Mouse (Mus musculus): Measurements from ENCODE around the gene Ttll8. TPM values are rescaled to one million over a fixed set of nuclear protein-coding genes. Genes with fewer than 3 reads are reported as not detected.

Gene Ttll8
- polyA plus RNA-seq, 1 experiment from 2014 or later, result not detected

- H3K27ac ChIP-seq, result no peak overlapping the region
- ATAC-seq, result peak; percentile 48; the same call in 1 of the 2 replicates
- no peak overlapping the region for H3K9ac ChIP-seq
- H3K4me2 ChIP-seq, result peak overlapping the region; percentile 42
- H3K27me3 ChIP-seq, result 0 out of 2 replicates have a peak, but pooled peaks cover 2% of the 10 kb centered on the region
- no peaks in the 10 kb centered on the region for H3K9me3 ChIP-seq (replicated peaks)
- H3K36me3 ChIP-seq (ENCODE audit: poor library complexity, severe bottlenecking), result no peaks in the 10 kb centered on the region
- 10% methylated on average over 28 of the region's 28 CpGs for WGBS
- H3K4me1 ChIP-seq, result no peaks in the 10 kb centered on the region; the same call in 1 of the 2 replicates
- no peak overlapping the region for H3K4me3 ChIP-seq
These were observed 77.8 kb downstream of the Ttll8 start for GRCm38 (mm10) chr15:88876155-88877020.

DNA sequence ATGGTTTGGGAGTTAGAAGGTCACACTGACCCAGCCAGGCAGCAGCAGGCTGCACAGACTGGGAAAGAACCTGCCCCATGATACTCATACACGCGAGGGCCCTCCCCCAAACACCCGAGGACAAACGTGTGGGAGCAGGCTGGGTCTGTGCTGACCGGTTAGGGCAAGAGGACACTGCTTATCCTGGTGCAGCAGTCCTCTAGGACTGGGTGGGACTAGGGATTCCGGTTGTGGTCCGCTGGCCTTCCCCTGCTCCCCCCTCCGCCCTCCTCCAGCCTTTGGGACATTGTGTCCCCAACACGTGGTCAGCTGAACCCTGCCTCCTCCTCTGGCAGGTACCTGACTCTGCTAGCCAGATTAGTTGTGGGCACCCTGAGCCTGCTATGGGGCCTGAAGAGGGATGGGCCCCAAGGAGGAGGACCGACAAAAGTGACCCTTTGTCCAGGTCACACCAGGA is 78.6 kb downstream of the Ttll8 start:
- Histone ChIP-seq H3K36me3 (ENCODE audit: poor library complexity, severe bottlenecking) (no peaks in the 10 kb centered on the region), H3K9me3 (replicated peaks) (no peaks in the 10 kb centered on the region), H3K4me3 (no peak overlapping the region), H3K9ac (no peak overlapping the region), H3K27me3 (0 out of 2 replicates have a peak, but pooled peaks cover 2% of the 10 kb centered on the region), H3K27ac (no peak overlapping the region), H3K4me2 (peak overlapping the region; percentile 42; the same call in 1 of the 2 replicates), H3K4me1 (no peaks in the 10 kb centered on the region; the same call in 1 of the 2 replicates)
- 23% methylated on average over 10 of the region's 10 CpGs for WGBS
- no peak for ATAC-seq

DNA sequence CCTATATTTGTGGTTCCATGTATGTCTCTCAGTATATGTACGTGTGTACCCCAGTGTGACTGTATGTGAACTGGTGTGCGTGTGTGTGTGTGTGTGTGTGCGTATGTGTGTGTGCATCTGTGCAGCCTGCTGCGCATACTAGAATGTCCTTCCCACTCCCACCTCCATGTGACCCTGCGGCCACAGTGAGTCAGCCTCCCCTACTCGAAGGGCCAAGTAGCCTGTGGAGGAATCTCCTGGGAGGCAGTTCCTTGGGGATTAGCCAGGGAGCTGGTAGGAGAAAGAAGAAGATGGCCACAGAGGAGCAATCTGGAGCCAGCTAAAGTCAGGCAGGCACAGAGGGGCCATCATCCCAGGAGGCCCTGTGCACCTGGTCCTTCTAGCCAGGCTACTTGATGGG is 79.7 kb downstream of the Ttll8 start:
- no peak overlapping the region for H3K27ac ChIP-seq
- ATAC-seq, result no peak
- H3K4me1 ChIP-seq, result no peaks in the 10 kb centered on the region; the same call in 1 of the 2 replicates
- H3K9ac ChIP-seq, result no peak overlapping the region
- 0 out of 2 replicates have a peak, but pooled peaks cover 2% of the 10 kb centered on the region for H3K27me3 ChIP-seq
- no peak overlapping the region for H3K4me2 ChIP-seq
- 87% methylated on average over 6 of the region's 6 CpGs for WGBS
- no peaks in the 10 kb centered on the region for H3K36me3 ChIP-seq (ENCODE audit: poor library complexity, severe bottlenecking)
- no peak overlapping the region for H3K4me3 ChIP-seq
- no peaks in the 10 kb centered on the region for H3K9me3 ChIP-seq (replicated peaks)

DNA sequence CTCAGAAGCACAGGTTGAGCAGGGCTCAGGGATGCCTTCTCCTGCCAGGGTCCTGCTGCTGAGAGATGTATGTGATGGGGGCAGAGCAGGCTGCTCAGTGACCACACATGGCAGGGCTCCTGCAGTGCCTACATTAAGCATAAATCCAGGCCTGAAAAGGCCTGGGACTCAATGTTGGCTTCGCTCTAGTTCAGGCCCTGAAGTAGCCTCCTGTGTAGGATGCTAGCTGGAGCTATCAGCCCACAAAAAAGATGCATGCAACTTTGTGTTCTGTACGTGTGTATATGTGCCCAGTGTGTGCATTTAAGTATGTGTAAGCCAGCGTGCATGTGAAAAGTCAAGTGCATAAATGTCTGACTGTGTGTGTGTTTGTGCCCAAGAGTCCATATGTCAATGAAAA is 80.2 kb downstream of the Ttll8 start:
- H3K27me3 ChIP-seq, result 0 out of 2 replicates have a peak, but pooled peaks cover 2% of the 10 kb centered on the region
- H3K4me1 ChIP-seq, result no peaks in the 10 kb centered on the region; the same call in 1 of the 2 replicates
- no peak overlapping the region for H3K27ac ChIP-seq
- H3K9ac ChIP-seq, result no peak overlapping the region
- 87% methylated on average over 3 of the region's 3 CpGs for WGBS
- no peak for ATAC-seq
- no peaks in the 10 kb centered on the region for H3K9me3 ChIP-seq (replicated peaks)
- no peak overlapping the region for H3K4me3 ChIP-seq
- H3K4me2 ChIP-seq, result no peak overlapping the region
- H3K36me3 ChIP-seq (ENCODE audit: poor library complexity, severe bottlenecking), result no peaks in the 10 kb centered on the region

DNA sequence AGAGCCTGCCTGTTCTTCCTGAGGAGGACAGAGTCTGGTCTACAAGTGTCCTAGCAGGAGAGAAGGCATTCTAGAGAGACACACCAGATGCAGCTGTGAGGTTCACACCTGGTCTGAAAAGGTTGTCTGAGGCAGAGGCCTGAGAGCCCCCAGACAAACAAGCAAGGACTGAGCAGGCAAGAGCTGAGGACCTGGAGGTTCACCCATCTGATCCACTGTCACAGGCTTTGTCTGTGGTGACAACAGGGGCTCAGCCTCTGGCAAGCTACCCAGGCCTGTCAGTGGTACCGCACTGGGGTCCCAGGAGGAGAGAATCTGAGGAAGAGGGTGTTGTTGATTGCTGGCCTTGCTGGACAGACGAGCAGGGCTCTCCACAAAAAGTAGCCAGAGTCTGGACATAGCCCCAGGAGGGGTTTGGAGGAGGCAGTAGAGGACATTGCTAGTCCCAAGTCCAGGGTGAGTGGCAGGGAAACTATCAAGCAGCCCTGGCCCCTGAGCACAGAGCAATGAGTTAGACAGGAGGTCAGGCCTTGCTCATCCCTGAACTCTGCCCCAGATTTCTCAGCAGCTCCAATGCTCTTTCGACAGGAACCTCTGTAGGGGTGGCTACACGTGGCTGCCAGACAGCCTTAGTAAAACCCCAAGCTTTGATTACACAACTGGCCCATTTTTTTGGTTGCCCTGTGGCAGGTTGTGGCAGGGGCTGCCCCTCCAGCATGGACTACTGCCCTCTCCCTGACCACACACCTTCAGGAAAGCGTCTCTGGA is 83.6 kb downstream of the Ttll8 start:
- WGBS, result 75% methylated on average over 5 of the region's 5 CpGs
- H3K9ac ChIP-seq, result no peak overlapping the region

GRCm38 (mm10) chr15:88868024-88868742 is 86.0 kb downstream of the Ttll8 start:
- no peak overlapping the region for H3K9ac ChIP-seq
- WGBS, result 97% methylated on average over 6 of the region's 6 CpGs
- H3K9me3 ChIP-seq (replicated peaks), result no peaks in the 10 kb centered on the region
- ATAC-seq, result no peak
- no peak overlapping the region for H3K27ac ChIP-seq
- H3K36me3 ChIP-seq (ENCODE audit: poor library complexity, severe bottlenecking), result peaks cover 34% of the 10 kb centered on the region
- H3K4me3 ChIP-seq, result no peak overlapping the region
- H3K4me1 ChIP-seq, result peaks cover 24% of the 10 kb centered on the region
- no peaks in the 10 kb centered on the region for H3K27me3 ChIP-seq
- H3K4me2 ChIP-seq, result no peak overlapping the region

More for the DNA sequence above, 83.6 kb downstream of the Ttll8 start:
- Histone ChIP-seq H3K4me2 (no peak overlapping the region), H3K27me3 (no peaks in the 10 kb centered on the region), H3K27ac (no peak overlapping the region), H3K9me3 (replicated peaks) (no peaks in the 10 kb centered on the region), H3K4me1 (0 out of 2 replicates have a peak, but pooled peaks cover 6% of the 10 kb centered on the region), H3K4me3 (no peak overlapping the region), H3K36me3 (ENCODE audit: poor library complexity, severe bottlenecking) (peaks cover 18% of the 10 kb centered on the region)
- no peak for ATAC-seq

DNA sequence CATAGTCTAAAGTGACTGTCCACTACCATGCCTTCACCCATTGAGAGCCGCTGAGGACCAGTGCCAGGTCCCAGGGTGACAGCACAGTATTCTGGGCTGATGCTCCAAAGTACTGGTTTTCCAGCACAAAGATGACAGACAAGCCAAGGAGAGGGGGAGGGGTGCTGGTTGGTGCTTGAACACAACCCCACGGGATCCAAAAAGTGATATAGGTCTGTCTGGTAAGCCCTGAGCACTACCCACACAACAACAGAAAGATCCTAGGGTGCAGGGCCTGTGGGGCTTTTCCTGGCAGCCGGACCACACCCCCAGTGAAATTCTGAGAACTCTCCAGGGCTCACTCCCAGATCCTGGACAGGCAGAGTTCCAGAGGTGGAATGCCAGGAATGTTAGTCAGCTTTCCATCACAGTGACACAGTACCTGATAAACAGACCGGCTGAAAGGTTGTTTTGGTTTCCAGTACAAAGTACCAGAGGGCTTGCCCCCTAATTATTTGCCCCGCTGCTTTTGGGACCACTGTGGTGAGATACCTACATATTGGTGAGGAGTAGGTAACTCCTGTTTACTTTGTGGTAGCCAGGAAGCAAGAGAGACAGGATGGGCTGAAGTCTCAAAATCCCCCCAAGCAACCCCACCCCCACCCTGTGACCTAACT is 86.7 kb downstream of the Ttll8 start:
- no peaks in the 10 kb centered on the region for H3K9me3 ChIP-seq (replicated peaks)
- H3K27ac ChIP-seq, result no peak overlapping the region
- no peak overlapping the region for H3K4me3 ChIP-seq
- H3K4me2 ChIP-seq, result no peak overlapping the region
- WGBS, result 38% methylated on average over 5 of the region's 5 CpGs
- H3K36me3 ChIP-seq (ENCODE audit: poor library complexity, severe bottlenecking), result peaks cover 34% of the 10 kb centered on the region
- H3K9ac ChIP-seq, result no peak overlapping the region
- H3K4me1 ChIP-seq, result peaks cover 29% of the 10 kb centered on the region
- H3K27me3 ChIP-seq, result no peaks in the 10 kb centered on the region
- ATAC-seq, result no peak

DNA sequence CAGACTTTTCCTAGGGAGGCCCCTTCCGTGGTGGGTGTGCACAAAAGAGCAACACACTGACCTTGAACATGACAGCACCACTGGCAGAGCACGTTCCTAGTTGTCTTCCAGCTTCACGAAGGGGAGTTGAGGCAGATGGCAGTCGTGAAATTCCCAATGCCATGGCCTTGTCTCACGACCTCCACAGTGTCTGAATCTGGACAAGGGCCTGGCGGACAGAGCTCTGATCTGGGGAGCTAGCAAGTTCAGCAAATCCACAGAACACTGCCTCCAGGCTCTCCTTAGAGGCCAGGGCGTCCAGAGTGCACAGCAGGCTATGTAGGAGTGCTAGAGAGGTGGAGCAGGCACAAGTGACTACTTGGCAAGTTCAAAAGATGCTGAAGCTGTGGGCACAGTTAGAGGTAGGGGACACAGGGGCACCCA is 87.3 kb downstream of the Ttll8 start:
- Histone ChIP-seq H3K27ac (no peak overlapping the region), H3K9ac (no peak overlapping the region), H3K9me3 (replicated peaks) (no peaks in the 10 kb centered on the region), H3K27me3 (no peaks in the 10 kb centered on the region), H3K4me2 (no peak overlapping the region), H3K4me3 (no peak overlapping the region), H3K36me3 (ENCODE audit: poor library complexity, severe bottlenecking) (peaks cover 34% of the 10 kb centered on the region), H3K4me1 (peaks cover 29% of the 10 kb centered on the region)
- ATAC-seq, result no peak
- WGBS, result 62% methylated on average over 7 of the region's 7 CpGs

DNA sequence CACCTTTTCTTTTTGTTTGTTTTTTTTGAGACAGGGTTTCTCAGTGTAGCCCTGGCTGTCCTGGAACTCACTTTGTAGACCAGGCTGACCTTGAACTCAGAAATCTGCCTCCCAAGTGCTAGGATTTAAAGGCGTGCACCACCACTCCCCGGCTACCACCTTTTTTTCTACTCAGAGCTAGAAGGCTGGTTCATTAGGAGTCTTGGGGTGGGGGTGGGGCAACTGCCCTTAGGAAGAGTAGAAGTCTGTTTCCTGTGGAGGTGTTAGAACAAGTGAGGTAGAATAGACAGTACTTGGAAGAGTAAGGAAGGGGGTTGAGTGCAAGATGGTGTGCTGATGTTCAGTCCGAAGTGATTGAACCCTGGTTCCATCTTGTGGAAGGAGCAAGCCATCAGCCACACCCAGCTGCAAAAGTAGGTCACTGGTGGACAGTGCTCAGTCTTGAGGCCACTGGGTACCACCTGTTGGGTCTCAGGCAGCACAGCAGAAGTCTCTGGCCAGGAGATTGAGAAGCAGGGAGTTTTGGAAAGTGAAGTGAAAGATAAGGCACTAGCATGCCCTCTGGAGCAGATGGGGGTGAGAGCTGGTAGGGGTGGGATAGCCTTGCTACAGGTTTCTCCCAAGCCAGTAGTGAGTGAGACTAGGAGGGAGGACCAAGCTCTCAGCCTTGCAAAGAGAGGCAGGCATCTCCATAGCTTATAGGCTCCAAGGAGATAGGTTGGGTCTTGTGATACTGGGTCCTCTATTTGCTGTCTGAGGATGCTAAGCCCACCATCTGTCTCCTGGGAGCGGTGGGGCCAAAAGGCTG is 88.1 kb downstream of the Ttll8 start:
- Histone ChIP-seq H3K4me1 (peaks cover 35% of the 10 kb centered on the region), H3K9me3 (replicated peaks) (no peaks in the 10 kb centered on the region), H3K4me3 (no peak overlapping the region), H3K9ac (no peak overlapping the region), H3K27me3 (no peaks in the 10 kb centered on the region), H3K27ac (no peak overlapping the region), H3K4me2 (no peak overlapping the region), H3K36me3 (ENCODE audit: poor library complexity, severe bottlenecking) (peaks cover 34% of the 10 kb centered on the region)
- no peak for ATAC-seq
- WGBS, result 87% methylated on average over 4 of the region's 4 CpGs

GRCm38 (mm10) chr15:88865061-88865460 is 89.2 kb downstream of the Ttll8 start:
- no peaks in the 10 kb centered on the region for H3K27me3 ChIP-seq
- H3K9me3 ChIP-seq (replicated peaks), result no peaks in the 10 kb centered on the region
- H3K4me2 ChIP-seq, result peak overlapping the region; percentile 92
- H3K36me3 ChIP-seq (ENCODE audit: poor library complexity, severe bottlenecking), result peaks cover 34% of the 10 kb centered on the region
- H3K9ac ChIP-seq, result no peak overlapping the region
- H3K4me1 ChIP-seq, result peaks cover 35% of the 10 kb centered on the region
- H3K4me3 ChIP-seq, result 0 out of 2 replicates have a peak overlapping the region, but pooled peaks have one; percentile 92
- WGBS, result 94% methylated on average over 14 of the region's 14 CpGs
- no peak overlapping the region for H3K27ac ChIP-seq
- ATAC-seq, result no peak

All from forebrain, embryonic 13.5 days (tissue).